Mouse (Mus musculus) layer of hippocampus, adult 18-20 months (tissue): Measurements from ENCODE around the gene Cyp51. TPM values are rescaled to one million over a fixed set of nuclear protein-coding genes. Genes with fewer than 3 reads are reported as not detected.

Source experiments
- total RNA-seq, 2 experiments: library from RNA; stranded (reverse); gene quantifications; 2 replicates each; pipeline ENCODE4 v1.2.3; 2021

The Cyp51 gene
- total RNA-seq, 2 experiments from 2014 or later = 41.8 to 42.0 TPM

Other genes starting within 250 kb of the Cyp51 start
- gene Mterf1a, start 210.8 kb downstream of the Cyp51 start, total RNA-seq = 10 to 100 TPM in 1 of 2 experiments, 1 to 10 TPM in 1; 9.9 to 11.3 TPM
- 10 to 100 TPM; 67.1 to 68.3 TPM for gene Akap9, start 176.7 kb downstream of the Cyp51 start, total RNA-seq
- gene Mterf1b, start 87.6 kb upstream of the Cyp51 start, total RNA-seq = 1 to 10 TPM; 5.7 to 6.4 TPM